Mouse (Mus musculus) liver, embryonic 15.5 days (tissue): ENCODE data around the gene Fgfr2. TPM values are rescaled to one million over a fixed set of nuclear protein-coding genes. Genes with fewer than 3 reads are reported as not detected.

Experiments used
- ATAC-seq: fragments of 200-750 bp; cut with Nextera tagmentation; 2 replicates; pipeline ENCODE4 v1.8.0; 2017; ENCODE audit warnings: moderate number of reproducible peaks, mild to moderate bottlenecking, moderate library complexity; ENCODE audit not compliant: insufficient read depth
- H3K27ac ChIP-seq: fragments of 300-500 bp; sonication (generic); replicated peaks from 2 replicates; pipeline ENCODE4 v1.5.1; 2015; ENCODE audit warnings: mild to moderate bottlenecking, inconsistent platforms
- H3K27me3 ChIP-seq: fragments of 300-500 bp; sonication (generic); 2 replicates; pipeline ENCODE4 v1.6.1; 2015; ENCODE audit warnings: mild to moderate bottlenecking, inconsistent platforms
- H3K36me3 ChIP-seq: fragments of 300-500 bp; sonication (generic); replicated peaks from 2 replicates; pipeline ENCODE4 v1.6.1; 2015; ENCODE audit warnings: moderate library complexity, mild to moderate bottlenecking, inconsistent platforms
- H3K4me1 ChIP-seq: fragments of 300-500 bp; sonication (generic); replicated peaks from 2 replicates; pipeline ENCODE4 v1.6.1; 2015; ENCODE audit warnings: inconsistent platforms
- H3K4me2 ChIP-seq: fragments of 300-500 bp; sonication (generic); 2 replicates; pipeline ENCODE4 v1.6.1; 2015; ENCODE audit warnings: moderate library complexity, mild to moderate bottlenecking, inconsistent platforms
- H3K4me3 ChIP-seq: fragments of 300-500 bp; sonication (generic); replicated peaks from 2 replicates; pipeline ENCODE4 v1.5.1; 2015; ENCODE audit warnings: mild to moderate bottlenecking, inconsistent platforms
- H3K9ac ChIP-seq: fragments of 300-500 bp; sonication (generic); 2 replicates; pipeline ENCODE4 v1.6.1; 2015; ENCODE audit warnings: moderate library complexity, mild to moderate bottlenecking, inconsistent platforms
- H3K9me3 ChIP-seq: fragments of 300-500 bp; sonication (generic); replicated peaks from 2 replicates; pipeline ENCODE4 v1.6.1; 2016; ENCODE audit warnings: inconsistent platforms
- WGBS: fragments of 180-500 bp; shearing (Covaris S2); methylation state at CpG from one replicate; pipeline ENCODE4 v1.1.7; 2015; ENCODE audit warnings: mixed read lengths; ENCODE audit not compliant: insufficient replicate concordance; 5-methylcytosine and 5-hydroxymethylcytosine counted together
- polyA plus RNA-seq: library from polyadenylated mRNA; unstranded; fragments of >200 nt; fragmentation: Nextera tagmentation; extraction: Ambion mirVana; gene quantifications from 2 replicates; pipeline ENCODE4 v1.2.1, GENCODE M21; 2015

Gene Fgfr2
- polyA plus RNA-seq, 1 experiment from 2014 or later, result 10.5 TPM

DNA sequence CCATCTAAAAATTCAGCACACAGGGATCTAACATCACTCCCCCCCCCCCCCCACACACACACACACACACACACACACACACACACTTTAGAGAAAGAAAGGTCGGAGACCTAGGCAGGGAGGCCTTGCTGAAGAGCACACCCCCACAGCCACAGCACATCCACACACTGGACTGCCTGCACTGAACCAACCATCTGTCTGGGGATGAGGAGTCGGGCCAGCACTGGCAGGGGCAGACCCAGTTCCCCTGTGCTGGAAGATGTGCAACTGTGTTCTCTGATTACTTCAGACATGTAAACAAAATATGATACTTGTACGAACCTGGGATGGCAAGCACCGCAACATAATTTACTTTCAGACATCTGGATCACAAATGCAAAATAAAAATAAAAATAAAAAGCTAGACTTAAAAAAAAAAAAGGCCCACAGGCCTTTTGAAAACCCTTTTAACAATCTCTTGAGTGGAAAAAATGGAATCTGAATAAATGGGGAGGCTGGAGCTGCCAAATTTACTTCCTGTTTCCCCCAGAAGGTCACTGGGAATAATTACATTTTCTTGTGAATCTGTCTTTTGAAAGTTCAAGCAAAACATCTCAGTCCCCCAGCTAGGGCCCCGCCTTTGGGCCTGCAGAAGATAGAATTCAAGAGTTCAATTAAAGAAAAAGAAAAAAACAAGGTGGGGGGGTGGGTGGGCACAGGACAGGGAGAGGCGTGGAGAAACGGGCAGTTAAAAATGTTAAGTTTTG, 314.9 kb downstream of the Fgfr2 start:
- Histone ChIP-seq H3K4me3 (no peak overlapping the region), H3K4me2 (peak overlapping the region; percentile 45; the same call in 1 of the 2 replicates), H3K9me3 (no peaks in the 10 kb centered on the region), H3K36me3 (no peaks in the 10 kb centered on the region), H3K27me3 (peaks cover 4% of the 10 kb centered on the region), H3K4me1 (peaks cover 99% of the 10 kb centered on the region), H3K27ac (peak overlapping the region; percentile 75), H3K9ac (no peak overlapping the region)
- WGBS, result 67% methylated on average over 7 of the region's 7 CpGs
- no peak for ATAC-seq

DNA sequence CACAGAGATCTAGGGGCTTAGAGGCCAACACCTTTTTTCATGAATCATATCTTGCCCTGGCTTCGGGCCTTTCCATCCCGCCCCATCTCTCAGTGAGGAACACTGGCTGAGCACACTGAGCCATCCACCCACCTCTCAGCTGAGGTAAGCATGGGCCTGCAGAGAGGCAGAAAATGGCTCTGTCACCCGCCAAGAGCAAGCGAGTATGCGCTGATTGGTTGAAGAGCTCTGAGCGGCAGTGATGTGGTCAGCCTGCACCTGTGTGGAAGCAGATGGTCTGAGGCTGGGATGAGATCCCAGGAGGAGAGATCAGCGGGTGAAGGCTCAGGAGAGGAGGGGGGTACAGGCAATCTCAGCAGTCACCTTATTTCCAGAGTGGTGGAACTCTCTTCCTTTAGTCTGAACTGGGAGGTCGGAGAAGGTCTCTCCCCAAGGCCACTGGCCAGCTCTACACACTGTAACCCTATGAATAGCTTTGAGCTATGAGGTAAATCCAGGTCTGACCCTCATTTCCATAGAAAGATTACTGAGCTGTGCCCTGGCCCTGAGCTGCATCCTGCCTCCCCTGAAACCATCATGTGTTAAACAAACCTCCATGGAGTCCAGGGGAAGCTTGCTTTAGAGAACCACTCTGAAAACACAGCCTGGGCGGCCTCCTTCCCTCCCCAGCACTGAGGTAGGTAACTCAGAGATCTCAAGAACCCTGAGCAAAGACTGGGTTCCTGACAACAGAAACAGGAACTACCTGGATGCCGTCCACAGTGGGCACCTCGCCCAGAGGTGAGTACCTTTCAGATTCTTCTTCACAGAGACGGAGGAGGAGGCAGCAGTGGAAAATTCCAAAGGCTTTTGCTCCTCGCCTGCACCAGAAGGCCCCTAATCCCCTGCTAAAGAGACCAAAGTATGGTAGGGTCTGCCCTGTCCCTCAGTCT, 316.0 kb downstream of the Fgfr2 start:
- peak overlapping the region; percentile 59 for H3K27ac ChIP-seq
- no peaks in the 10 kb centered on the region for H3K36me3 ChIP-seq
- no peak overlapping the region; the same call in 1 of the 2 replicates for H3K9ac ChIP-seq
- WGBS, result 80% methylated on average over 13 of the region's 13 CpGs
- H3K4me1 ChIP-seq, result peaks cover 99% of the 10 kb centered on the region
- no peak overlapping the region for H3K4me2 ChIP-seq
- H3K4me3 ChIP-seq, result no peak overlapping the region
- ATAC-seq, result no peak
- H3K27me3 ChIP-seq, result no peaks in the 10 kb centered on the region
- H3K9me3 ChIP-seq, result no peaks in the 10 kb centered on the region

DNA sequence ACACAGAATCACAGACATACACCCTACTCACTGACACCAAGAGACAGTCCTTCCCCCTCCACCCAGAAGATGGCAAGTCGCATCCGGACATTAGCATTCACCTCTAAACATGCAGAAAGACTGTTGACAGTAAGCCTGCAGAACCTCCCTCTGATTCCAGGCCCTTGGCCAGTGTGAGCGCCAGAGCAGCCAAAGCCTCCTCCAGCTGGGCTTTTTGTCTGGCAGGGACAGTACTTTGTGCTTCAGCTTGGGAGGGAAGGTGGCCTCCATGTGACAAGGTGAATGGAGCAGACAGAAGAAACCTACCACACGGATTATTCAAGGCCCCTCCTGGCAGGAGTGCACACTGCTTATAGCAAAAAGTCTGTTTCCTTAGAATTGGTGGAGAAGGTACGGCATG, 316.9 kb downstream of the Fgfr2 start:
- no peaks in the 10 kb centered on the region for H3K9me3 ChIP-seq
- H3K4me3 ChIP-seq, result no peak overlapping the region
- H3K9ac ChIP-seq, result no peak overlapping the region
- H3K36me3 ChIP-seq, result no peaks in the 10 kb centered on the region
- no peaks in the 10 kb centered on the region for H3K27me3 ChIP-seq
- peaks cover 98% of the 10 kb centered on the region for H3K4me1 ChIP-seq
- no peak for ATAC-seq
- H3K4me2 ChIP-seq, result no peak overlapping the region
- H3K27ac ChIP-seq, result peak overlapping the region; percentile 59; the same call in 1 of the 2 replicates
- 72% methylated on average over 5 of the region's 5 CpGs for WGBS

DNA sequence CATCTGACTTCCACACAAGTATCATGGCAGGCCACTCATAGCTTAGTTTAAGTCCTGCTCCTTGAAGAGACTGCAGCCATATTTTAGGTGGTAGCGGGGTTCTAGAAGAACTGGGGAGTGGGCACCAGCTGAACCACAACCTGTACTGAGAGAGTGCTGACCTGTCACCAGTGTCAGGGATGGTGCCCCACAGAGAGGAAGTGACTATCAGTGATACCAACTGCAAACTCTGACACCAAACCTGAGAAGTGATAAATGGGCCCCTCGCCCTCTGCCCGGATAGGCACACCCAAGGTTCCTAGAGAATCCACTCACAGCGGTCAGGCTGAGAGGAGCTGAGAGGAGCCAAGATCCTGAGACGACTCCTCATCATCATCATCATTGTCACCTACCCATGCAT, 318.2 kb downstream of the Fgfr2 start:
- Histone ChIP-seq H3K27me3 (no peaks in the 10 kb centered on the region), H3K4me3 (no peak overlapping the region), H3K4me1 (peaks cover 96% of the 10 kb centered on the region), H3K27ac (peak overlapping the region; percentile 69), H3K4me2 (peak overlapping the region; percentile 50), H3K9ac (peak overlapping the region; percentile 3; the same call in 1 of the 2 replicates), H3K9me3 (no peaks in the 10 kb centered on the region), H3K36me3 (0 out of 2 replicates have a peak, but pooled peaks cover 2% of the 10 kb centered on the region)
- WGBS, result 31% methylated on average over 5 of the region's 5 CpGs
- peak; percentile 75 for ATAC-seq

DNA sequence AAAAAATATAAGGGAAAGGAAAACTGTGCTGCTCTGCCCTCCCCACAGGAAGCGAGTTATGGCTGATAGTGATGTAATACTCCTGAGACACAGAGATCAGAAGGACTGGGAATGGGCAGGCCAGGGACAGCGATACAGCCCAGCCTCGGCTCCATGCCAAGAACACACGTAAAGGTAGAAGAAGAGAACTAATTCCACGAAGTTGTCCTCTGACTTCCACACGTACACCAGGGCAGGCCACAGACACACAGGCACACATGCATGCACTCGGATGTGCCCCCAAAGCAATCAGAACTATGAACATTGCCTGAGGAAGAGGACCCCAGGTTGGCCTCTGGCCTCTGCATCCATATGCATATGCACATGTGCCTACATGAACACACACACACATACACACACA, 318.7 kb downstream of the Fgfr2 start:
- no peaks in the 10 kb centered on the region for H3K9me3 ChIP-seq
- H3K4me1 ChIP-seq, result peaks cover 96% of the 10 kb centered on the region
- H3K36me3 ChIP-seq, result 0 out of 2 replicates have a peak, but pooled peaks cover 2% of the 10 kb centered on the region
- peak; percentile 34 for ATAC-seq
- H3K4me2 ChIP-seq, result peak overlapping the region; percentile 50
- H3K4me3 ChIP-seq, result no peak overlapping the region
- no peaks in the 10 kb centered on the region for H3K27me3 ChIP-seq
- WGBS, result 53% methylated on average over 7 of the region's 7 CpGs
- H3K9ac ChIP-seq, result peak overlapping the region; percentile 3; the same call in 1 of the 2 replicates
- peak overlapping the region; percentile 69 for H3K27ac ChIP-seq

DNA sequence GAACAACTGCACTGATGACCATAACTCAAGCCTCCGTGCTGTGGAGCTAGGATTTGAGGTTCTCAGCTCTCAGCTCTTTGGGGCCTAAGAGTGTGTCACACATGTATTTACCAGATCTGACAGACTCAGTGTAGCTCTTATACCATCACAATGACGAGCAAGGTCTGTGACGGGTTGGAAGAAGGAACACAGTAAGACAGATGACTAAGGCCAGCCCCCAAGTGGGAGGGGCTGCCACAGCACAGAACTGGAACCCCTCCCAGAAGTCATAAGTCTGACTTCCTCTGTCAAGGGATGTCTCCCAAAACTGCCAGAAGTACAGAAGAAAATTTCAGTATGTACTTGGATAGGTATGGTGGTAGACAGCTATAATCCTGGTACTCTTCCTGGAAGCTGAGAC, 319.2 kb downstream of the Fgfr2 start:
- peak overlapping the region; percentile 50; the same call in 1 of the 2 replicates for H3K4me2 ChIP-seq
- H3K27me3 ChIP-seq, result no peaks in the 10 kb centered on the region
- no peak overlapping the region for H3K9ac ChIP-seq
- 38% methylated on average over 3 of the region's 3 CpGs for WGBS
- H3K4me1 ChIP-seq, result peaks cover 94% of the 10 kb centered on the region
- 0 out of 2 replicates have a peak, but pooled peaks cover 2% of the 10 kb centered on the region for H3K36me3 ChIP-seq
- peak; percentile 56 for ATAC-seq
- H3K27ac ChIP-seq, result peak overlapping the region; percentile 69
- no peaks in the 10 kb centered on the region for H3K9me3 ChIP-seq
- no peak overlapping the region for H3K4me3 ChIP-seq

DNA sequence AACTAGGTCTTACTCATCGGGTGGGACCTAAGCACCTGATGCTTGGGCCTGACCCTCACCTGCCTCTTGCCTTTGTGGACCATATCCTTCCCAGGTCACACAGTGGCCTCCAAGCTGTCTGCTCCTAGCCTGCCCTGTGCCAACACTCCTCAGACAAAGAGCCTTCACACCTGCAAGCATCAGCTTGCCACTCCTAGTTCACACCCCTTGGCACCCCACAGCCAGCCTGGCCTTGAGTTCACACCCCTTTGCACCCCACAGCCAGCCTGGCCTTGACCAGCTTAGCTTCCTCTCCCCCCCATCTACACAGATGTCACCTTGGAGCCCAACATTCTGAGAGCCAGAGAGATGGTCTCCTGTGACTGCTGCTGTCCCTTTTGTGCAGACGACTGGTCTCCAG, 319.8 kb downstream of the Fgfr2 start:
- no peaks in the 10 kb centered on the region for H3K9me3 ChIP-seq
- no peaks in the 10 kb centered on the region for H3K27me3 ChIP-seq
- H3K4me2 ChIP-seq, result no peak overlapping the region
- no peak overlapping the region for H3K4me3 ChIP-seq
- ATAC-seq, result no peak
- H3K9ac ChIP-seq, result no peak overlapping the region
- H3K27ac ChIP-seq, result peak overlapping the region; percentile 69
- peaks cover 88% of the 10 kb centered on the region for H3K4me1 ChIP-seq
- WGBS, result 71% methylated on average over 2 of the region's 2 CpGs
- H3K36me3 ChIP-seq, result 0 out of 2 replicates have a peak, but pooled peaks cover 2% of the 10 kb centered on the region

DNA sequence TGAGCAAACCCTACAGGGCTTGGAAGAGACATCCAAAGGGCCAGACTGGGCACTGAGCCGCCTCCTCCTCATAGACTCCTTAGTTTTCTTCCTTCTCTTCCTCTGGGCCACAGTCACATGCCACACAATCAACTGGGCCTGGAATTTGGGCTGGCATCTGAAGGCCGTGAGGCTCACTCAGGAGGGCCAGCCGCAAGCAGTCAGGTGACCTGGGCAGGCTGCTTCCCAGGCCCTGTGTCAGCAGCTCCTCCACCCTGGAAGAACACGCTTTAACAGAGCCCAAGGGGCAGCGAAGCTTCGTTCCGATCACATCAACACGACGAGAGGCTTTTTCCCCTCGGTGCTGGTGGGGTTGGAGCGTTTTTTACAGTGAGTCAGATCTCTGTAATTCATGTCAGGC, 320.5 kb downstream of the Fgfr2 start:
- 76% methylated on average over 11 of the region's 11 CpGs for WGBS
- no peaks in the 10 kb centered on the region for H3K9me3 ChIP-seq
- H3K27ac ChIP-seq, result no peak overlapping the region
- H3K9ac ChIP-seq, result no peak overlapping the region
- H3K4me1 ChIP-seq, result peaks cover 82% of the 10 kb centered on the region
- H3K27me3 ChIP-seq, result no peaks in the 10 kb centered on the region
- H3K4me3 ChIP-seq, result no peak overlapping the region
- 0 out of 2 replicates have a peak, but pooled peaks cover 2% of the 10 kb centered on the region for H3K36me3 ChIP-seq
- no peak for ATAC-seq
- H3K4me2 ChIP-seq, result no peak overlapping the region

DNA sequence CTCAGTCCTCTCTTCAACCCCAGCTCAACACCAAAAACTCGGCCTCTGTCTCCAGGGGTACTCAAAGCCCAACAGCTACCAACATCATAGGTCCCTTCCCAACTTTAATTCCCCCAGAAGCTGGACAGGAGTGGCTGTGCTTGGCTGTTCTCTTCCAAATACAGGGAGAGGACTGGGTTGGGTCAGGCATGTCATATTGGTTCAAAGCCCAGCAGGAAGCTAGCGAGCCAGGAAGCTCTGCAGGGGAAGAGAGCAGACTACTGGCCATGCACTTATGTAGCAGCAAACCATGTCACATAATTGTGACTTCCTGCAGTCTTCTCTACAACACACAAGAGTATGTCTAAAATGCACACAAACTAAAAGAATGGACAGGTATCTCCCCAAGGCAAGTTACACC, 321.1 kb downstream of the Fgfr2 start:
- ATAC-seq, result no peak
- no peak overlapping the region for H3K4me2 ChIP-seq
- H3K4me3 ChIP-seq, result no peak overlapping the region
- no peak overlapping the region for H3K9ac ChIP-seq
- 0 out of 2 replicates have a peak, but pooled peaks cover 2% of the 10 kb centered on the region for H3K36me3 ChIP-seq
- H3K4me1 ChIP-seq, result peaks cover 76% of the 10 kb centered on the region
- H3K27me3 ChIP-seq, result no peaks in the 10 kb centered on the region
- H3K27ac ChIP-seq, result no peak overlapping the region
- 65% methylated on average over 2 of the region's 2 CpGs for WGBS
- no peaks in the 10 kb centered on the region for H3K9me3 ChIP-seq

DNA sequence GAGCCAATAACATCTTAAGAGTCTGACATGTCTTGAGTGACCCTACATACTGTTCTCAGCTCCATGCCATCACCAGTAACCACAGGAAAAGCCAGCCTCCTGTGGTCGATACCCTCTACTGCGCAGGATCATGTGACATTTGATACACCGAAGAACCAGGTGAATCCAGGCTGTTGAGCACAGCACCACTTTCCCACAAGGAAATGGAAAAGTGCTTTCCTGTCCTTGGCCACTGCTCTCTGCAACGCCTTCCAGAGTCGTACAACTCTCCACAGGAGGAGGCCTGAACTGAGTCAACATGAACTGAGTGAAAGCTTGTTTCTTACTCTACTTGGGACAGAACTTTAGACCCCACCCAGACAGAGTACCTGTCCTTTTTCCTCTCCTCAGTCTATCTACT, 321.6 kb downstream of the Fgfr2 start:
- Histone ChIP-seq H3K4me3 (no peak overlapping the region), H3K36me3 (0 out of 2 replicates have a peak, but pooled peaks cover 2% of the 10 kb centered on the region), H3K9ac (no peak overlapping the region), H3K9me3 (no peaks in the 10 kb centered on the region), H3K4me1 (peaks cover 70% of the 10 kb centered on the region), H3K4me2 (no peak overlapping the region), H3K27me3 (no peaks in the 10 kb centered on the region), H3K27ac (peak overlapping the region; percentile 2; the same call in 1 of the 2 replicates)
- 75% methylated on average over 5 of the region's 5 CpGs for WGBS
- ATAC-seq, result no peak

DNA sequence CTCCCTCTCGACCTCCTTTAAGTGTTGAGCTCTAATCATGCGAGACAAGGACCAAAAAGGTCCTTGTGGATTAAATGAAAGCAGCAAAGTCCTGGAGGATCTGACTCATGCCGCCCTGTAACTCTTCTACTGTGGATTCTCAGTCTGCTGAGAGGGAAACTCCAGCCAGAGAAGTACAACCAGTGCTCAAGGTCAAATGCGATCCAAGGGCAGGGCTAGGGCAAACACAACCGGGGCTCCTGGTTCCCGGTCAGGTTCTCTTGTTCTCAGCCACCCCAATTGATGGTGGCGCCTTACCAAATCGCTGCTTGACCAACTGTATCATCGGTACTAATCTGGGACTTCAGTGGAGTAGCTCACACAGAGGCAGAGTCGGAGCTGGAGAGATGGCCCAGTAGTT, 322.3 kb downstream of the Fgfr2 start:
- Histone ChIP-seq H3K27me3 (no peaks in the 10 kb centered on the region), H3K27ac (no peak overlapping the region), H3K4me1 (peaks cover 64% of the 10 kb centered on the region), H3K9ac (no peak overlapping the region; the same call in 1 of the 2 replicates), H3K4me2 (no peak overlapping the region), H3K9me3 (no peaks in the 10 kb centered on the region), H3K36me3 (0 out of 2 replicates have a peak, but pooled peaks cover 2% of the 10 kb centered on the region), H3K4me3 (no peak overlapping the region)
- ATAC-seq, result no peak
- WGBS, result 77% methylated on average over 10 of the region's 10 CpGs
